Mouse (Mus musculus): Measurements from ENCODE around the gene Capn7. TPM values are rescaled to one million over a fixed set of nuclear protein-coding genes. Genes with fewer than 3 reads are reported as not detected.
A peak's percentile ranks its signal among the peaks of the same experiment; 100 is the strongest.

The Capn7 gene
- polyA plus RNA-seq, 1 experiment from 2014 or later = 49.8 TPM

DNA sequence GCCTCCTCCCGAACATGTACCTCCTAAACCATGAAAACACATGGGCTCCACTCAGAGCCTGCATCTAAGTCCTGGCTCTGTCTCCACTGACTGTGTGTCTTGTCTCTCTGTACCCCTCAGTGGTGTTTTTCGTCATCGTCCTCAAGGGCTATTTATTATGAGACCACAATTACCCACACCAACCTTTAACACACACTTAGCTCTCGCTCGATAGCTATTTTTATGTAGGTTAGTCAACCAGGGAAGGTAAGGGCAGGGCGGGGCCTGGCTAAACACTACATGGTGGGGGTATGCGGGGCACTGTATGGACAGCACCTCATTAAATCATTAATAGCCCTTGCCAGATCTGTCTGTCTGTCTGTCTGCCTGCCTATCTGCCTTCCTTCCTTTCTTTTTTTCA is 84.1 kb downstream of the Capn7 start:
- peaks cover 26% of the 10 kb centered on the region for H3K4me1 ChIP-seq (ENCODE audit: control insufficient read depth, insufficient read depth, low read length)
- H3K4me2 ChIP-seq (replicated peaks; ENCODE audit: low read depth, low read length) = no peak overlapping the region
- no peak overlapping the region for H3K9ac ChIP-seq (ENCODE audit: low read depth, low read length)
- no peak for ATAC-seq (ENCODE audit: low FRiP score, low TSS enrichment)
- H3K9me3 ChIP-seq (ENCODE audit: control insufficient read depth, low read length) = no peaks in the 10 kb centered on the region
- H3K4me3 ChIP-seq (ENCODE audit: low read length) = no peak overlapping the region
- no peaks in the 10 kb centered on the region for H3K27me3 ChIP-seq (ENCODE audit: control insufficient read depth, insufficient read depth, low read length)
- WGBS = 56% methylated on average over 7 of the region's 7 CpGs
- H3K36me3 ChIP-seq (ENCODE audit: control insufficient read depth, insufficient read depth, low read length) = no peaks in the 10 kb centered on the region
- H3K27ac ChIP-seq (ENCODE audit: low read depth, low read length) = no peak overlapping the region

DNA sequence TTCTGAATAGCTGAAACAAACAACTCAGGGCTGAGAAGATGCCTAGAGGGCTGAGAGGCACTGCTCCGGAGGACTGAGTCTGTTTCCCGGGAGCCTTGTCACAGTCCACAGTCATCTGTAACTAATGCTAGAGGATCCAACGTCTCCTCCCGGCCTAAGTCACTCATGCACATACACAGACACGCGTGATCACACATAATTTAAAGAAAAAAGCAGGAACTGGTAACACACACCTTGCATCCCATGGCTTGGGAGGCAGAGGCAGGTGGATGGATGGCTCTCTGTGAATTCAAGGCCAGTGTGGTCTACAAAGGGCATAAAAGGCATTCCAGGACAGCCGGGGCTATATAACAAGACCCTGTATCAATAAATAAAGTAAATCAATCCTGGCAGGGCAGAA is 84.5 kb downstream of the Capn7 start:
- 27% methylated on average over 7 of the region's 7 CpGs for WGBS
- H3K36me3 ChIP-seq (ENCODE audit: control insufficient read depth, insufficient read depth, low read length) = no peaks in the 10 kb centered on the region

More for the DNA sequence above, 84.5 kb downstream of the Capn7 start:
- Histone ChIP-seq H3K27ac (ENCODE audit: low read depth, low read length) (0 out of 2 replicates have a peak overlapping the region, but pooled peaks have one; percentile 32), H3K4me2 (replicated peaks; ENCODE audit: low read depth, low read length) (no peak overlapping the region), H3K4me1 (ENCODE audit: control insufficient read depth, insufficient read depth, low read length) (peaks cover 26% of the 10 kb centered on the region), H3K27me3 (ENCODE audit: control insufficient read depth, insufficient read depth, low read length) (no peaks in the 10 kb centered on the region), H3K4me3 (ENCODE audit: low read length) (no peak overlapping the region), H3K9ac (ENCODE audit: low read depth, low read length) (no peak overlapping the region), H3K9me3 (ENCODE audit: control insufficient read depth, low read length) (no peaks in the 10 kb centered on the region)
- peak; percentile 70 for ATAC-seq (ENCODE audit: low FRiP score, low TSS enrichment)

Other genes starting within 250 kb of the Capn7 start
- 98.5 and 124 TPM in 2 replicates for gene Smim4, start 207.7 kb upstream of the Capn7 start, polyA plus RNA-seq (2014; fragmentation: Nextera tagmentation; extraction: Ambion mirVana)
- 377 and 517 TPM in 2 replicates for gene Nt5dc2, start 205.6 kb upstream of the Capn7 start, polyA plus RNA-seq (2014; fragmentation: Nextera tagmentation; extraction: Ambion mirVana)
- gene Stab1, start 168.0 kb upstream of the Capn7 start, polyA plus RNA-seq (2014; fragmentation: Nextera tagmentation; extraction: Ambion mirVana) = 39.8 and 41.1 TPM in 2 replicates
- 3.0 and 3.9 TPM in 2 replicates for gene Tnnc1, start 128.3 kb upstream of the Capn7 start, polyA plus RNA-seq (2014; fragmentation: Nextera tagmentation; extraction: Ambion mirVana)
- 259 and 375 TPM in 2 replicates for gene Nisch, start 119.7 kb upstream of the Capn7 start, polyA plus RNA-seq (2014; fragmentation: Nextera tagmentation; extraction: Ambion mirVana)
- 0.56 and 0.64 TPM in 2 replicates for gene Sema3g, start 118.8 kb upstream of the Capn7 start, polyA plus RNA-seq (2014; fragmentation: Nextera tagmentation; extraction: Ambion mirVana)
- gene Phf7, start 85.3 kb upstream of the Capn7 start, polyA plus RNA-seq (2014; fragmentation: Nextera tagmentation; extraction: Ambion mirVana) = 12.4 and 14.7 TPM in 2 replicates
- gene Bap1, start 85.2 kb upstream of the Capn7 start, polyA plus RNA-seq (2014; fragmentation: Nextera tagmentation; extraction: Ambion mirVana) = 60.0 and 90.3 TPM in 2 replicates
- 5.5 and 9.0 TPM in 2 replicates for gene Dnah1, start 12.7 kb upstream of the Capn7 start, polyA plus RNA-seq (2014; fragmentation: Nextera tagmentation; extraction: Ambion mirVana)
- gene Sh3bp5, start 99.4 kb downstream of the Capn7 start, polyA plus RNA-seq (2014; fragmentation: Nextera tagmentation; extraction: Ambion mirVana) = 6.7 and 14.3 TPM in 2 replicates
- 14.7 and 29.0 TPM in 2 replicates for gene Eaf1, start 157.8 kb downstream of the Capn7 start, polyA plus RNA-seq (2014; fragmentation: Nextera tagmentation; extraction: Ambion mirVana)
- 56.0 and 62.4 TPM in 2 replicates for gene Mettl6, start 158.4 kb downstream of the Capn7 start, polyA plus RNA-seq (2014; fragmentation: Nextera tagmentation; extraction: Ambion mirVana)